Mouse (Mus musculus): ENCODE data around the gene Gm21637. TPM values are rescaled to one million over a fixed set of nuclear protein-coding genes. Genes with fewer than 3 reads are reported as not detected.
"Not testable (repeated sequence)": the region's sequence is repeated elsewhere in the genome, so short reads cannot be mapped to it uniquely, and the experiment has no call there.

Gm21637 gene
- not detected in 2 replicates for polyA plus RNA-seq (2016; fragmentation: Nextera tagmentation; extraction: Ambion mirVana)

- H3K9me3 ChIP-seq; H3K27me3 ChIP-seq (ENCODE audit: insufficient read depth, poor library complexity, severe bottlenecking); H3K36me3 ChIP-seq; H3K4me1 ChIP-seq; H3K27ac ChIP-seq; H3K4me3 ChIP-seq; DNase-seq (ENCODE audit: low spot score): not testable (repeated sequence)
- WGBS: no CpG with 5 or more reads among the region's 1 CpGs
These were observed at the start of gene Gm21637 for GRCm38 (mm10) chrX:31961744-31962143. Gm21637 (plus strand) TSS chrX:31962044.

Other genes starting within 250 kb of the Gm21637 start
- gene Btbd35f25, start 244.9 kb upstream of the Gm21637 start, polyA plus RNA-seq (2016; fragmentation: Nextera tagmentation; extraction: Ambion mirVana): not detected in 2 replicates
- not detected in 2 replicates for gene Btbd35f22, start 85.8 kb downstream of the Gm21637 start, polyA plus RNA-seq (2016; fragmentation: Nextera tagmentation; extraction: Ambion mirVana)